Mouse (Mus musculus) liver, adult (tissue): ENCODE measurements around the gene Zfp131.

Experiments used
- GATA4 ChIP-seq: IDR thresholded peaks from 2 replicates; pipeline ENCODE4 v1.6.1; 2014; ENCODE audit warnings: mild to moderate bottlenecking, low read length; ENCODE audit not compliant: insufficient replicate concordance

The Zfp131 gene

DNA sequence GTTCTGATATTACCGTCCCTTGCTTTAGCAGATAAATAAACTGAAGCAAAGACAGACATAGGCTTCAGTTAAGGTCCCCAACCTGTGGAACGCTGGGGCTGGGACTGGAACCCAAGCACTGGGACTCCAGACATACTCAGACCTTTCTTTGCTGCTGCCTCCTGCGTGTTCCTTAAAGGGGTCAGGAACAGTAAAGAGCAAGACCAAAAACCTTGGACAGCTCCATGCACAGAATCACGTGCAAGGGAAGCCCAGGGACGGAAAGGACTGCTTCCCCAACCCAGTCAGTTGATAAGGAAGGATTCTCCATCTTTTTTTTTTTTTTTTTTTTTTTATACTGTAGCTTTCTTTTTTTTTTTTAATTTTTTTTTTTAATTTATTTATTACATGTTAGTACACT lies 33.9 kb downstream of the Zfp131 start:
- no peak for TF ChIP-seq GATA4

DNA sequence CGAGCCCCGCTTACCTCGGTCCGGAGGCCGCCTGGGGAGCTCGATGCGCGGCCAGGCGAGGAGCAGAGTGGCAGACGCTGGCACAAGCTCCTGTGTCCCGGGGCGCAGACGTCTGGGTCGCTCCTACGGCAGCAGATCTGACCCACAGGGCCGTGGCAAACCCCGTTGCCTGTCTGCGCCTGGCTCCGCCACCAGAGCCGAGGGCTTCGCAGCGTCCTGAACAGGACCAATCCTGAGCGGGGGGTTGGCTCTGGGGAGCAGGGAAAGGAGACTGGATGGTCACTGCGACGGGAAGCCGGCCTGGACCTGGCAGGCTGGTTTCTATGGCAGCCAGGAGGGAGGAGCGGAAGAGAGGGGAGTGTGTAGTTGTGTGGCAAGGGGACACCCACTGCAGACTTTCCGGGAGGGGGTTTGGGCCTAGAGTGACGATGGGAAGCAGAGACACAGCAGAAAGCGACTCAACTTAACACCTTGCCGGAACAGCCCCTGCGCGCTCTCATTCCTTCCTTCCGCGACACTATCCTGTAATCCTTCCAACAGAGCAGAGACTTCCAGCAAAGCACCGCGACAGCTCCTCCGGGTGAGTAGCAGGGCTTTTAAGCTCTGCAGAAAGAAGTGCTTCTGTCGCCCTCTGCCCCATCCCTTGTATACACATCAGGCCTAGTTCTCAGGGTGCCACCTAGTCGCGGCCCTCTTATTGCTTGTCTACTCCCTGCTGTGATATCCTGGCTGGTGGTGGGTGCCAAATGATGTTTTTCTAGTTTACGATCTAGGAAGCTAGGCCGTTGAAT lies 34.8 kb downstream of the Zfp131 start, which contains the start of gene Nim1k:
TSS of gene Nim1k (minus strand) at position 202 of the 791 bp plus-strand sequence.
- TF ChIP-seq GATA4: no peak

DNA sequence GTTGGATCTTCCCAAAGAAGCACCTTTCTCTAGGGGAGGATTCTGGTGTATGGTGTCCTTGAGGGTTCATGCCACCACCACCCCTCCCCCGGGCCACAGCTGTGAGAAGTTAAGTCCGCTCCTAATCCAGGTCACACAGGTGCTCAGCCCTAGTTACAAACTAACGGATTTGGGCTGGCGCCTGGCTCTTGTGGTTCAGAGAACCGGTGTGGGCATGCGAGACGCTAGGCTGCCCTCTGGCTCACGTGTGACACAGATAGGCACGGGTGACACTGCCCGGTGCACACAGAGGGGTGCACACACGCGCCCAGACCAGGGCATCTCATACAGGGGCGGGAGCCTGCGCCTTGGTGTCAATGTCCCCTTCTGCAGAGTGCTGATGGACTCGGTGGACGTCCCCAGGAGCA lies 35.5 kb downstream of the Zfp131 start:
- no peak for TF ChIP-seq GATA4

DNA sequence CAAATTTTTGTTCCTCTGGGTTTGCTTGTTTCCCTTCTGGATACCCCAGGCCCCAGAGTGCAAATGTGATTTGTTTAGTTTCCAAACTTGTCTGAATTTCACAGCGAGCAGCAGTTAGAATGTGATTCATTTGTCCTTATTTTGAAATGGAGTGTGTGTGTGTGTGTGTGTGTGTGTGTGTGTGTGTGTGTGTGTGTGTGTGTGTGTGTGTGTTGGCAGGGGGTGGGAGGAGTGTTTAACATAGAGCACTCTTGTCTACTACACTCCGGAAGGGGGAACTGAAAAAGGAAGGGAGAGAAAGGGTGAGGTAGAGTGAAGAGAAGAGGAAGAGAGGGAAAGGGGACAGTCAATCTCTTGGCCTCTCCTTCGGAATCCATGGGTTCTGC lies 36.1 kb downstream of the Zfp131 start:
- no peak for TF ChIP-seq GATA4

DNA sequence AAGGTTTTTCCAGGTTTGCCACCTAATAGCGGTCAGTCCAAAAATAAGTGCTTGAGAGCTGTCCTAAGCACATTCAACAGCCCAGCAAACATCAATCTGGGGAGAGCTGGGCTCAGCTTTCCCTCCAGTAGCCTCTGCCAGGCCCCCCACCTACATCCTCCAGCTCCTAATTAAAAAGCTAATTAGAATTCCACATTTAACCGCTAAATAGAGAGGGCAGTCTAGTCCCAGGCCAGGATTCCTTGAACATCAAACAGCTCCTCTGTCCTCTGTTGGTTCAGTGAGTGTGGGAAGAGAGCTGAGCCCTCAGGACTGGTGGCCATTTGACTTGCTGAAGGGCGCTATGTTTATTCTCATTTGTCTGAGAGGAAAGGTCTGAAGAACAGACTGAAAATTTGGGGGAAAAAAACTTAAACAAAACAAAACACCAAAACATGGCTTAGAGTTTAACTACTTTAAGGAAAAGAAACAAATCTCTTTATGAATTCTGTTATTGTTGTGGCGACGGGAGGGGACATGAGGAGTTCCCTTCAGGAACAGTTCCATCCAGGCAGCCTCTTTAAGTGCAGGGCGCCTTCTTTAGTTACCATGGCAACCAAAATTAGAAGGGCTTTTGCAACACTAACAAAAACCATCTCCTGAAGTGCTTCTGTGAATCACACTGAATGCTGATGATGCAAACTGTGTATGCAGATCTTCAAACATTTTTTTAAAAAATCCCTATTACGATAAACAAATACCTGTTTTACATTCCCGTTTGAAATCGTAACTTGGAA lies 36.6 kb downstream of the Zfp131 start:
- no peak for TF ChIP-seq GATA4

DNA sequence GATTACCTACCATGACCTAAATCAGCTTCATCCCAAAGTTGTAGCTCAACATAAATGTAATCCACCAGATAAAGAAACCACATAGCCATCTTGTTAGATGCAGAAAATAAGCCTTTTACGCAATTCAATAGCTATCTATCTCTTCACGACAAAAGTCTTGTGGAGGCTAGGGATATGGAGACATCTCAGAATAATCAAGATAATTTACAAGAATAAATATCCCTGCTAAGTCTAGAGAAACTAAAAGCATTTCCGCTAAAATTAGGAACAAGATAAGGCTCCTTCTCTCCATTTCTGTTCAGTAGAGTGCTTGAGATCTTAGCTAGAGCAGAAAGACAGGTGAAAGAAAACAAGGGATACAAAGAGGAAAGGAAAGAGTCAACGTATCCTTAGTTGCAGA lies 43.8 kb downstream of the Zfp131 start:
- no peak for TF ChIP-seq GATA4

DNA sequence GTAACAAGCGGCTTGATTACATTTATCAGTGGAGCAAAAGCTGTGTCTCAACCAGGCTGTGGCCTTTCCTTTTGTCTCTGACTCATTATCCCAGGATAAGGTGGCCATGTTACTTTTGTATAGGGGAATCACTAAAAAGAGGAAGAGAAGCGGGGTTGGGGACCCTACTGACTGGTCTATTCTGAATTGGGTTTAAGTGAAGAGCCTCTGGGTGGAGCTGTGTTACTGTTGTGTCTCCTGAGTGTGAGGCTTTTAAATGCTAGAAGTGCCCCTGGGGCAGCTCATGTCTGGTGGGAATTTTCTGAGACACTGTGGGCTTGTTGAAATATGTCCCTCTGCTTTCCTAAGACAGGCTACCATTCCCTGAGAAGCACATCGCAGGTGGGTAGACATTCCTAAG lies 47.2 kb downstream of the Zfp131 start:
- TF ChIP-seq GATA4: no peak

DNA sequence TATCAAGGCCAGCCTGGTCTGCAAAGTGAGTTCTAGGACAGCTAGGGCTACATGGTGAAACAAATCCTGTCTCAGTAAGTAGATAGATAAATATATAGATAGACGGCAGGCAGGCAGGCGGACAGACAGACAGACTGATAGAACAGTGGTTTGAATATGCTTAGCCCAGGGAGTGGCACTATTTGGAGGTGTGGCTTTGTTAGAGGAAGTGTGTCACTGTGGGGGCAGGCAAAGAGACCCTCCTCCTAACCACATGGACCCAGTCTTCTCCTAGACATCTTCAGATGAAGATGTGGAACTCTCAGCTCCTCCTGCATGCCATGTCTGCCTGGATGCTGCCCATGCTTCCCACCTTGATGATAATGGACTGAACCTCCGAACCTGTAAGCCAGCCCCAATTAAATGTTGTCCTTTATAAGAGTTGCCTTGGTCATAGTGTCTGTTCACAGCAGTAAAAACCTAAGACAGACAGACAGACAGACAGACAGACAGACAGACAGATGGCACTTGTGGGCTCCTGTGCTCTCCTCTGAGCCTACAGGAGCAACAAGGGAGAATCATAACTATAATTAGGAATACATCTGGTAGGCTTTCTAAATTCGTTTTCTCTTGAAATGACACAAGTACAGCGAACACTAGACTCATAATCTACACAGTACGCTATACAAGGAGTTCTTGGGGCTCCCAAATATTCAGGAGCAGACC lies 47.8 kb downstream of the Zfp131 start:
- TF ChIP-seq GATA4: no peak

DNA sequence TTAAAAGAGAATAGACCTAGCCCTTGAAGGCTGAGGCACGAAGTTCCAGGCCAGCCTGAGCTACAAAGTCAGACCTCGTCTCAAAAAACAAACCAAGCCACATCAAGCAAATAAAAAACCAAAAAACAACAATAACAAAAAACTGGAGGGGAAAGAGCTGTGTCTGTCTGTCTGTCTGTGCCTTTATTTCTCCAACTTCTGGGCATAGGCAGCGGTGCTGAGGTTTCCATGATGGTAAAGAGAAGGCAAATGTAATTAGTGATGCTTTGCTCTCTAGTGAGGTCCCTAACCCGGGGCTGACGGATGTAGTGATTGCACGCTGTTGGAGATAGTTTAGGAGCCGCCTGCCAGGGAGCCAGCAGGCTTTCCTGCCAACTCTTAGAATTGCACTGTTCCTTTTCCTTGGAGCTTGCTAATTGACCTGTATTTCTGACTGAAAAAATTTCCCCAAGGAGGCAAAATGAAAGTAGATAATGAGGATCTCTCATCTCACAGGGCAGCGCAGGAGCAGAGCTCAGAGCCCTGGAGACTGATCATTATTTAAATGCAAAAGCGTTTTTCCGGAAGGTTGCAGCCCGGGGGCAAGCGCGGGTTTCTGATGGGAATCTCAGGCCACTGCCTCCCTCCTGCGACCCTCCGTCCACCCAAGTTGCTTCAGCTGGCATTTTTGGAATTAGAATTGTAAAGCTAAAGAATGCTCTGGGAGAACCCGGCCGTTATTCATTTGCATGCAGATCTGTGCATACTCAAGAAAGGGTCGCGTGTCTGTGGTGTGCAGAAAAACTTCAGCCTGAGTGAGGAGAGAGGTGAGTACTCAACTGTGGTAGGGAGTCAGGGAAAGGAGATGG lies 49.1 kb downstream of the Zfp131 start:
- TF ChIP-seq GATA4: no peak

DNA sequence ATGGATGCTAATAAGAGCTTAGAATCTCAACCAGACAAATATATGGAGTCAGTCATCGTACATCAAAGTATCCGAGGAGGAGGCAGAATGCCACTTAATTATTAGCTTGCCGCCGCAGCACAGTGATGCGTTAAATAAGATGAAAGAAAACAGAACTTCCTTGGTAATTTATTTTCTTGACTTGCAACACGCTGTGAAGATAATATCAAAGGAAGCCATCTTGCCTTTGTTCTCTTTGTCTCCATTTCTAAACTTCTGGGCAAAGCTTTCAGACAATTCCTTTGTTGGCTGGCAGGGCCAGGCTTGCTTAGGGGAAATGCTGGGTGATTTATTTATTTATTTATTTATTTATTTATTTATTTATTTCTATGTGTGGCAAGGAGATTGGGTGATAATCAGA lies 59.2 kb downstream of the Zfp131 start:
- TF ChIP-seq GATA4: no peak

DNA sequence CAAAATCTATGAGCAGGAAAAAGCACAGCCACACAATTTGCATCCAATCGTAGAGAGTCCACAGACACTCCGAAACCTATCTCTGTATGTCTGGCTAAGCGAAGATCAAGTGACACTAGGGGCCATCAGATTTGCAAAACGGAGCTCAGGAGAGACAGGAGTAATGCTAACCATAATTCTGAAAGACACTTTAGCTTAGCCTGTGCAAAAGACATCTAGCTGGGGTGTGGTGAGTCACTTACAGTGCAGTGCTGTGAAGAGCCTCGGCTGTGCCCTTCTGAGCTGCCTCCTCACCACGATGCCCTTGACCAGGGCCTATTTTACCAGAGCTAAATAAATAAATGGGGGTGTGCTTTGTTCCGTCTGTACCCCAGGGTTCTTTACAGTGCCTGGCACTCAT lies 61.3 kb downstream of the Zfp131 start:
- no peak for TF ChIP-seq GATA4

DNA sequence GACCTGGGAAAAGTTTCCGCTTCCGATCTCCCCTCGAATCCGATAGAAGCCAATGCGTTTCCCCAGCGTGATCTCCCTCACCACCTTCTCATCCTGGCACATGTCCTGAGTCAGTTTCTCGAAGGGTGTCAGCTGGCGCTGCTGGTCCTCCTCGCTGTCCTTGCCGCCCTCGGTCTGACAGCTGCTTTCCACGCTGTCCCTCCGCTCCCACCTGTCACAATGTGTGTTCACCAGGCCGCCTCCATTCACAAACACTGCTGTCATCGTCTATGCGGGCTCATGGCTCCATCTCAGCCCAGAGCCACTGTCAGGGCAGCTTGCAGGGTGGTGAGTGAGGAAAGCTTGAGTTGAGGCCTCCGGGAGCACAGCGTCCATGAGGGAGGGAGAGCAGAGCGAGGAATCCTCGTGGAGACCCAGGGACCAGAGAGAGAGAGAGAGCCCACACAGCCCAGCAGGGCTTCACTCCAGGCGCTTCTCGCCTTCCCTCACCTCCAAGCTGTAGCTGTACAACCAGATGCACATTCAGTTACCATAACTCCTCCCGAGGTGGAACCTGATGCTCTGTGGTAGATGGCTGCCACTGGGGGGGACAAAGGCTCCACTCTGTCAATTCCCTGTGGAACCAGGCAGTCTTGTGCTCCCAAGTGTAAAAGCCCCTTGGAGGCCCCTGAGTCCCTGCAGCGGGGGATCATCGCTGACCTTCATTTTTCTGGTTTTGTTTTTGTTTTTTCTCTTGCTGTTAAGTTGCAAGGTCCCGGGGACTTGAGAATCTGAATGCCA lies 62.9 kb downstream of the Zfp131 start:
- no peak for TF ChIP-seq GATA4

DNA sequence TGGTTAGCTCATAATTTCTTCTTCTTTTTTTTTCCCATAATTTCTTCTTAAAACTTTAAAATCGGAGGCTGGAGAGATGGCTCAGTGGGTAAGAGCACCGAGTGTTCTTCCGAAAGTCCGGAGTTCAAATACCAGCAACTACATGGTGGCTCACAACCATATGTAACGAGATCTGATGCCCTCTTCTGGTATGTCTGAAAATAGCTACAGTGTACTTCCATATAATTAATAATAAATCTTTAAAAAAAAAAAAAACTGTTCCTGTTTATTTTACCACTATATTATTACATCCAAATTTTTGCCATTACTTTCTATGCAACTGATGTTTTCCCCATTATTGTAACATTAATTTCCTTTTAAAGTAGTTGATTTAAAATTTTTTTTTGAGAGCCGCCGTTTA lies 66.1 kb downstream of the Zfp131 start:
- TF ChIP-seq GATA4: no peak

DNA sequence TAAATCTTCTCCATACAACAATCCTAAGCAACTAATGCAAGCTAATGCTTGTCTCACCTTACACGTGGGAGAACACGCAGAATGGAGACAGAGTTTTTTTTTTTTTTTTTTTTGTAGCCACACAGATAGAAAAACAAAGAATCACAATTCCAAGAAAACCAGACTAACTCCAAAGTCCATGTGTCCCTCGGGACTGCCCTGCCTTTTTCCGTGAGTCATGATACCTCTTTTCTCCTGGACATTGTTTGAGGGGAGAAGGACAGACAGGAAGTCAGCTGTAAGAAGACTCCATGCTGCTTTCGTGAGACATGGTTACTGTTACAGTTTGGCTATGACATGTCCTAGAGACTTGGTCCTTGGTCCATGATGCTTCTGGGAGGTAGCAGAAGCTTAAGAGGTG lies 67.3 kb downstream of the Zfp131 start:
- TF ChIP-seq GATA4: no peak
